Mouse (Mus musculus) embryonic facial prominence, embryonic 14.5 days (tissue): ENCODE measurements around the gene Arf3. TPM values are rescaled to one million over a fixed set of nuclear protein-coding genes. Genes with fewer than 3 reads are reported as not detected.
"Not testable (repeated sequence)": the region's sequence is repeated elsewhere in the genome, so short reads cannot be mapped to it uniquely, and the experiment has no call there.

Experiments
- ATAC-seq: fragments of 200-750 bp; cut with Nextera tagmentation; 2 replicates; pipeline ENCODE4 v1.8.0; 2017; ENCODE audit warnings: low read depth, moderate number of reproducible peaks, moderate TSS enrichment
- DNase-seq: peaks from one replicate; pipeline ENCODE4 v3.0.0-alpha.2; 2015; ENCODE audit warnings: low spot score
- H3K27ac ChIP-seq: fragments of 300-500 bp; sonication (generic); replicated peaks from 2 replicates; pipeline ENCODE4 v1.5.1; 2014; ENCODE audit warnings: low read depth, mild to moderate bottlenecking, low read length, moderate library complexity
- H3K27me3 ChIP-seq: fragments of 300-500 bp; sonication (generic); replicated peaks from 2 replicates; pipeline ENCODE4 v1.6.1; 2014; ENCODE audit warnings: low read length; ENCODE audit not compliant: control insufficient read depth, insufficient read depth
- H3K36me3 ChIP-seq: fragments of 300-500 bp; sonication (generic); 2 replicates; pipeline ENCODE4 v1.6.1; 2014; ENCODE audit warnings: low read length, mixed read lengths; ENCODE audit not compliant: control insufficient read depth, insufficient read depth
- H3K4me1 ChIP-seq: fragments of 300-500 bp; sonication (generic); 2 replicates; pipeline ENCODE4 v1.6.1; 2014; ENCODE audit warnings: antibody characterized with exemption, low read length; ENCODE audit not compliant: control insufficient read depth, insufficient read depth
- H3K4me2 ChIP-seq: fragments of 300-500 bp; sonication (generic); 2 replicates; pipeline ENCODE4 v1.6.1; 2014; ENCODE audit warnings: low read depth, mild to moderate bottlenecking, low read length, moderate library complexity, mixed read lengths
- H3K4me3 ChIP-seq: fragments of 300-500 bp; sonication (generic); 2 replicates; pipeline ENCODE4 v1.5.1; 2014; ENCODE audit warnings: low read depth, mild to moderate bottlenecking, low read length
- H3K9ac ChIP-seq: fragments of 300-500 bp; sonication (generic); 2 replicates; pipeline ENCODE4 v1.6.1; 2014; ENCODE audit warnings: low read depth, mild to moderate bottlenecking, low read length, moderate library complexity, mixed read lengths
- H3K9me3 ChIP-seq: fragments of 300-500 bp; sonication (generic); 2 replicates; pipeline ENCODE4 v1.6.1; 2016; ENCODE audit warnings: low read length; ENCODE audit not compliant: control insufficient read depth
- WGBS: fragments of 180-500 bp; shearing (Covaris S2); extraction: QIAGEN DNeasy Blood & Tissue Kit; methylation state at CpG from one replicate; pipeline ENCODE4 v1.1.7; 2014; 5-methylcytosine and 5-hydroxymethylcytosine counted together
- polyA plus RNA-seq: library from polyadenylated mRNA; unstranded; fragments of >200 nt; fragmentation: Nextera tagmentation; extraction: Ambion mirVana; gene quantifications from 2 replicates; pipeline ENCODE4 v1.2.1, GENCODE M21; 2014

The Arf3 gene
- polyA plus RNA-seq, result 33.9 and 34.8 TPM in 2 replicates

- DNase-seq (peak; percentile 97), ATAC-seq (peak; percentile 96)
- Histone ChIP-seq H3K9ac (peak within 1 kb of the TSS; percentile 91), H3K27ac (peak within 1 kb of the TSS; percentile 83), H3K4me3 (peak within 1 kb of the TSS; percentile 99), H3K36me3 (peaks cover 23% of the 10 kb centered on the region), H3K27me3 (no peaks in the 10 kb centered on the region), H3K9me3 (no peaks in the 10 kb centered on the region), H3K4me1 (peaks cover 12% of the 10 kb centered on the region), H3K4me2 (peak within 1 kb of the TSS; percentile 77)
- WGBS, result under 1% methylated on average over 57 of the region's 76 CpGs
Measured at GRCm38 (mm10) chr15:98762670-98763529, at the start of gene Arf3. Gene Arf3 (minus strand): TSS chr15:98763214.

GRCm38 (mm10) chr15:98810212-98810611 is 47.2 kb upstream of the Arf3 start:
- peaks cover 26% of the 10 kb centered on the region for H3K36me3 ChIP-seq
- H3K4me1 ChIP-seq, result peaks cover 20% of the 10 kb centered on the region
- H3K4me3 ChIP-seq, ATAC-seq, H3K9me3 ChIP-seq, DNase-seq, H3K4me2 ChIP-seq, H3K27ac ChIP-seq, H3K9ac ChIP-seq: not testable (repeated sequence)
- WGBS, result 71% methylated on average over 6 of the region's 6 CpGs
- peaks cover 49% of the 10 kb centered on the region for H3K27me3 ChIP-seq

- Histone ChIP-seq H3K36me3 (peaks cover 18% of the 10 kb centered on the region), H3K9ac (peak within 1 kb of the TSS; percentile 22; the same call in 1 of the 2 replicates), H3K27ac (no peak within 1 kb of the TSS), H3K9me3 (no peaks in the 10 kb centered on the region), H3K4me2 (peak within 1 kb of the TSS; percentile 75), H3K4me3 (peak within 1 kb of the TSS; percentile 48), H3K27me3 (peaks cover 57% of the 10 kb centered on the region), H3K4me1 (peaks cover 20% of the 10 kb centered on the region)
- WGBS, result 38% methylated on average over 3 of the region's 3 CpGs
- ATAC-seq (no peak), DNase-seq (no peak)
Measured at GRCm38 (mm10) chr15:98809390-98809789, 46.4 kb upstream of the Arf3 start, which contains the start of gene Ddn. Gene Ddn (minus strand): TSS chr15:98809490.

GRCm38 (mm10) chr15:98808651-98809134 is 45.7 kb upstream of the Arf3 start:
- H3K4me2 ChIP-seq, result peak overlapping the region; percentile 75; the same call in 1 of the 2 replicates
- no peaks in the 10 kb centered on the region for H3K9me3 ChIP-seq
- WGBS, result 20% methylated on average over 6 of the region's 6 CpGs
- peaks cover 20% of the 10 kb centered on the region for H3K4me1 ChIP-seq
- peak overlapping the region; percentile 48 for H3K4me3 ChIP-seq
- H3K27ac ChIP-seq, result no peak overlapping the region
- ATAC-seq (no peak), DNase-seq (no peak)
- H3K27me3 ChIP-seq, result peaks cover 64% of the 10 kb centered on the region
- H3K9ac ChIP-seq, result 0 out of 2 replicates have a peak overlapping the region, but pooled peaks have one; percentile 22
- peaks cover 13% of the 10 kb centered on the region for H3K36me3 ChIP-seq

- peak overlapping the region; percentile 75 for H3K4me2 ChIP-seq
- ATAC-seq, result 0 out of 2 replicates have a peak, but pooled peaks have one; percentile 20
- no peaks in the 10 kb centered on the region for H3K9me3 ChIP-seq
- H3K4me3 ChIP-seq, result peak overlapping the region; percentile 48
- H3K9ac ChIP-seq, result peak overlapping the region; percentile 54
- H3K36me3 ChIP-seq, result peaks cover 8% of the 10 kb centered on the region
- WGBS, result 3% methylated on average over 14 of the region's 34 CpGs
- H3K27me3 ChIP-seq, result peaks cover 70% of the 10 kb centered on the region
- no peak overlapping the region for H3K27ac ChIP-seq
- peak; percentile 41 for DNase-seq
- H3K4me1 ChIP-seq, result peaks cover 20% of the 10 kb centered on the region
Measured at GRCm38 (mm10) chr15:98807895-98808650, 45.1 kb upstream of the Arf3 start.

- Histone ChIP-seq H3K27ac (no peak overlapping the region), H3K9me3 (no peaks in the 10 kb centered on the region), H3K27me3 (peaks cover 80% of the 10 kb centered on the region), H3K36me3 (no peaks in the 10 kb centered on the region), H3K4me2 (peak overlapping the region; percentile 75), H3K9ac (peak overlapping the region; percentile 54; the same call in 1 of the 2 replicates), H3K4me1 (peaks cover 20% of the 10 kb centered on the region), H3K4me3 (peak overlapping the region; percentile 48)
- DNase-seq (no peak), ATAC-seq (0 out of 2 replicates have a peak, but pooled peaks have one; percentile 17)
- under 1% methylated on average over 36 of the region's 58 CpGs for WGBS
Measured at GRCm38 (mm10) chr15:98806809-98807770, 44.1 kb upstream of the Arf3 start.

GRCm38 (mm10) chr15:98806071-98806808 is 43.2 kb upstream of the Arf3 start:
- Histone ChIP-seq H3K9me3 (no peaks in the 10 kb centered on the region), H3K36me3 (no peaks in the 10 kb centered on the region), H3K4me1 (peaks cover 20% of the 10 kb centered on the region), H3K4me2 (peak overlapping the region; percentile 75), H3K9ac (no peak overlapping the region), H3K4me3 (peak overlapping the region; percentile 48), H3K27me3 (peaks cover 89% of the 10 kb centered on the region), H3K27ac (no peak overlapping the region)
- no peak for DNase-seq
- ATAC-seq, result no peak
- WGBS, result 8% methylated on average over 20 of the region's 30 CpGs
